Mouse (Mus musculus) MEL (cell line): ENCODE results near the gene Ccnk. TPM values are rescaled to one million over a fixed set of nuclear protein-coding genes. Genes with fewer than 3 reads are reported as not detected.

Experiments used
- DNase-seq: peaks from one replicate; pipeline ENCODE4 v3.0.0; 2011; ENCODE audit warnings: low read depth, low spot score
- H3K27ac ChIP-seq: 2 replicates; pipeline ENCODE4 v1.5.1; 2012; ENCODE audit warnings: low read depth, mild to moderate bottlenecking, control low read depth, low read length, moderate library complexity; ENCODE audit not compliant: control insufficient read depth
- H3K27me3 ChIP-seq, 2 experiments: fragments of 150-350 bp in 1 of 2; sonication (generic) in 1 of 2; 2 replicates each; pipeline ENCODE4 v1.6.1; 2012; ENCODE audit warnings: low read length in 2 of 2, mild to moderate bottlenecking in 2 of 2, improper control_type of control experiment in 1 of 2, moderate library complexity in 1 of 2; ENCODE audit not compliant: insufficient read depth in 2 of 2, control insufficient read depth in 1 of 2
- H3K36me3 ChIP-seq, 2 experiments: 2 replicates each; pipeline ENCODE4 v1.6.1; 2012 to 2014; ENCODE audit warnings: low read length in 2 of 2, improper control_type of control experiment in 1 of 2, inconsistent platforms in 1 of 2, mild to moderate bottlenecking in 1 of 2; ENCODE audit not compliant: insufficient read depth in 2 of 2, control insufficient read depth in 1 of 2
- H3K4me1 ChIP-seq, 2 experiments: fragments of 150-350 bp in 1 of 2; sonication (generic) in 1 of 2; 2 replicates each; pipeline ENCODE4 v1.6.1; 2012; ENCODE audit warnings: low read length in 2 of 2, improper control_type of control experiment in 1 of 2, mild to moderate bottlenecking in 1 of 2; ENCODE audit not compliant: insufficient read depth in 2 of 2, control insufficient read depth in 1 of 2
- H3K4me3 ChIP-seq, 2 experiments: fragments of 150-350 bp in 1 of 2; sonication (generic) in 1 of 2; 2 replicates each; pipeline ENCODE4 v1.5.1; 2012; ENCODE audit warnings: low read depth in 2 of 2, low read length in 2 of 2, mild to moderate bottlenecking in 2 of 2, moderate library complexity in 2 of 2, control low read depth in 1 of 2, improper control_type of control experiment in 1 of 2; ENCODE audit not compliant: control insufficient read depth in 1 of 2, insufficient read depth in 1 of 2
- H3K79me2 ChIP-seq: 2 replicates; pipeline ENCODE4 v1.6.1; 2012; ENCODE audit warnings: mild to moderate bottlenecking, low read length, moderate library complexity; ENCODE audit not compliant: control insufficient read depth, poor library complexity, insufficient read depth
- H3K9ac ChIP-seq: 2 replicates; pipeline ENCODE4 v1.6.1; 2012; ENCODE audit warnings: low read depth, mild to moderate bottlenecking, control low read depth, low read length, moderate library complexity; ENCODE audit not compliant: control insufficient read depth, poor library complexity, severe bottlenecking
- H3K9me3 ChIP-seq: fragments of 150-350 bp; sonication (generic); replicated peaks from 2 replicates; pipeline ENCODE4 v1.6.1; 2012; ENCODE audit warnings: mild to moderate bottlenecking, low read length, improper control_type of control experiment, moderate library complexity; ENCODE audit not compliant: insufficient read depth
- CHD1 ChIP-seq: IDR thresholded peaks from 2 replicates; pipeline ENCODE4 v1.6.1; 2012; ENCODE audit warnings: low read depth, mild to moderate bottlenecking, inconsistent platforms, low read length, improper control_type of control experiment
- CHD2 ChIP-seq: IDR thresholded peaks from 2 replicates; pipeline ENCODE4 v1.6.1; 2011; ENCODE audit warnings: low read length, improper control_type of control experiment
- CTCF ChIP-seq, 3 experiments: IDR thresholded peaks in 2 of 3; conservative IDR thresholded peaks in 1 of 3; 2 replicates each; pipeline ENCODE4 v1.5.1; 2011 to 2012; ENCODE audit warnings: low read length in 3 of 3, low read depth in 2 of 3, mild to moderate bottlenecking in 2 of 3, improper control_type of control experiment in 1 of 3, inconsistent platforms in 1 of 3, mixed read lengths in 1 of 3, moderate library complexity in 1 of 3; ENCODE audit not compliant: control insufficient read depth in 1 of 3, insufficient read depth in 1 of 3, poor library complexity in 1 of 3, severe bottlenecking in 1 of 3
- E2F4 ChIP-seq: IDR thresholded peaks from 2 replicates; pipeline ENCODE4 v1.6.1; 2011; ENCODE audit warnings: low read depth, low read length, improper control_type of control experiment, borderline replicate concordance
- ELF1 ChIP-seq: IDR thresholded peaks from 2 replicates; pipeline ENCODE4 v1.6.1; 2014; ENCODE audit warnings: low read depth, mild to moderate bottlenecking, inconsistent platforms, low read length, improper control_type of control experiment, moderate library complexity
- EP300 ChIP-seq, 2 experiments: IDR thresholded peaks; 2 replicates each; pipeline ENCODE4 v1.6.1; 2011; ENCODE audit warnings: improper control_type of control experiment in 2 of 2, low read length in 2 of 2, low read depth in 1 of 2, mild to moderate bottlenecking in 1 of 2
- GABPA ChIP-seq: IDR thresholded peaks from 2 replicates; pipeline ENCODE4 v1.6.1; 2012; ENCODE audit warnings: low read depth, mild to moderate bottlenecking, inconsistent platforms, low read length, improper control_type of control experiment, moderate library complexity
- JUND ChIP-seq: IDR thresholded peaks from 2 replicates; pipeline ENCODE4 v1.6.1; 2011; ENCODE audit warnings: low read depth, mild to moderate bottlenecking, improper control_type of control experiment, low read length
- MAFK ChIP-seq: IDR thresholded peaks from 2 replicates; pipeline ENCODE4 v1.6.1; 2011; ENCODE audit warnings: low read depth, mild to moderate bottlenecking, low read length, improper control_type of control experiment, borderline replicate concordance
- MAZ ChIP-seq: IDR thresholded peaks from 2 replicates; pipeline ENCODE4 v1.6.1; 2012; ENCODE audit warnings: low read depth, mild to moderate bottlenecking, inconsistent platforms, low read length, improper control_type of control experiment
- MXI1 ChIP-seq: IDR thresholded peaks from 2 replicates; pipeline ENCODE4 v1.6.1; 2011; ENCODE audit warnings: mild to moderate bottlenecking, low read depth, low read length, improper control_type of control experiment
- MYB ChIP-seq: IDR thresholded peaks from 2 replicates; pipeline ENCODE4 v1.6.1; 2011; ENCODE audit warnings: mild to moderate bottlenecking, low read depth, low read length, improper control_type of control experiment
- NRF1 ChIP-seq: IDR thresholded peaks from 2 replicates; pipeline ENCODE4 v1.6.1; 2014; ENCODE audit warnings: low read depth, mild to moderate bottlenecking, inconsistent platforms, low read length, improper control_type of control experiment, moderate library complexity; ENCODE audit not compliant: poor library complexity, insufficient read depth, severe bottlenecking
- RAD21 ChIP-seq: IDR thresholded peaks from 2 replicates; pipeline ENCODE4 v1.6.1; 2011; ENCODE audit warnings: mild to moderate bottlenecking, low read depth, low read length, improper control_type of control experiment
- SMC3 ChIP-seq: IDR thresholded peaks from 2 replicates; pipeline ENCODE4 v1.6.1; 2011; ENCODE audit warnings: low read depth, low read length, improper control_type of control experiment
- TAL1 ChIP-seq: IDR thresholded peaks from 2 replicates; pipeline ENCODE4 v1.6.1; 2012; ENCODE audit warnings: mild to moderate bottlenecking, inconsistent platforms, low read length, moderate library complexity, mixed read lengths
- TBP ChIP-seq: IDR thresholded peaks from 2 replicates; pipeline ENCODE4 v1.8.0; 2011; ENCODE audit warnings: low read depth, low read length, improper control_type of control experiment
- TCF12 ChIP-seq: IDR thresholded peaks from 2 replicates; pipeline ENCODE4 v1.6.1; 2014; ENCODE audit warnings: low read depth, mild to moderate bottlenecking, inconsistent platforms, low read length, improper control_type of control experiment, moderate library complexity
- UBTF ChIP-seq: IDR thresholded peaks from 2 replicates; pipeline ENCODE4 v1.6.1; 2012; ENCODE audit warnings: low read depth, mild to moderate bottlenecking, inconsistent platforms, low read length, improper control_type of control experiment, moderate library complexity, borderline replicate concordance; ENCODE audit not compliant: insufficient read depth
- USF1 ChIP-seq: IDR thresholded peaks from 2 replicates; pipeline ENCODE4 v1.6.1; 2014; ENCODE audit warnings: low read depth, mild to moderate bottlenecking, inconsistent platforms, low read length, improper control_type of control experiment, moderate library complexity
- USF2 ChIP-seq, 2 experiments: IDR thresholded peaks; 2 replicates each; pipeline ENCODE4 v1.6.1; 2011 to 2012; ENCODE audit warnings: improper control_type of control experiment in 2 of 2, low read length in 2 of 2, borderline replicate concordance in 1 of 2, inconsistent platforms in 1 of 2, low read depth in 1 of 2, mild to moderate bottlenecking in 1 of 2; ENCODE audit not compliant: insufficient read depth in 1 of 2
- polyA plus RNA-seq, 2 experiments: library from polyadenylated mRNA; stranded (reverse) in 1 of 2; unstranded in 1 of 2; fragments of >175 nt in 1 of 2; fragments of >200 nt in 1 of 2; gene quantifications; 2 replicates each; pipeline versions ENCODE4 v1.2.1 to v1.2.4; 2012; ENCODE audit warnings: low replicate concordance in 2 of 2, low read depth in 1 of 2; ENCODE audit not compliant: insufficient read length in 2 of 2, insufficient read depth in 1 of 2, missing spikeins in 1 of 2
- total RNA-seq: library from RNA; depleted of rRNA; stranded (reverse); fragments of 300-350 nt; gene quantifications from 2 replicates; pipeline ENCODE4 v1.2.3, GENCODE M21; 2012

Ccnk gene
- total and polyA plus RNA-seq, 3 experiments = 7.6 to 69.6 (median 62.8) TPM

DNA sequence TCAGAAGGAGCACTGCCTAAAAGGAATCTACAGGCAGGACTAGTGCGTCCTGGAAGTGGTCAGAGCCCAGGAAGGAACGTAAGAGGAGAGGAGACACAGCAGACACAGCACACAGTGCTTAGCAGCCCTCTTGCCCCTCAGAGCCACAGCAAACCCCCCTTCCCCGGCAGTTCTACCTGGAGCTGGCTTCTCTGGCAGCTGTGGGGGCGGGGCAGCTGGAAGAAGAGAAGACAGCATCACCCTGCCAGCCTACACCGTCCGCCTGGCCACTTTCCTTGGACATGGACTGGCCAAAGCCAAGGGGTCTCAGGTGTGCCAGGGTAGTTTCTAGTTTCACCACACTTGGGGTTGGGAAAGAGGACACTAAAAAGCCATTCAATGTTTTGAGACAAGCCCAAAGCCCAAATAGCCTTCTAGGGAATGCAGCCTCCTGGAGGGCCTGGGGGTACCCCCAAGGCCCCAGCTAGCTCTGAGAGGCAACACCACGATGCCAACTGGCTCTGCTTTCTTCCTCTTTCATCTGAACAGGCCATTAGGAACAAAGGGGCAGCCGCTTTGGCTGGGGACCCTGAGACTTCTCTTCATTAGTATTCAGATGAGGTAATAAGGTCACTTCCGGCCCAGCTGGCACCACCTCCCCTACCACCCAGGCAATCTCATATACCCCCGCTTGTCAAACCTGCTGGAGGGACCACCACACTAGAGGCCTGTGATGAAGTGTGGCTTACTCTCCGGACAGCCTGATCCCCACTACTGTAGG, 37.4 kb downstream of the Ccnk start:
- Histone ChIP-seq H3K79me2 (no peaks in the 10 kb centered on the region), H3K36me3 (no peaks in the 10 kb centered on the region), H3K27me3 (no peaks in the 10 kb centered on the region), H3K27ac (no peak overlapping the region), H3K4me3 (no peak overlapping the region), H3K9me3 (no peaks in the 10 kb centered on the region), H3K9ac (no peak overlapping the region), H3K4me1 (no peaks in the 10 kb centered on the region)
- TF ChIP-seq TBP = no peak
- TF ChIP-seq MAZ = no peak
- no peak for TF ChIP-seq TAL1
- no peak for TF ChIP-seq CTCF (IDR thresholded peaks at IDR 0.05 in 2 of 3, conservative IDR thresholded peaks at IDR 0.05 in 1 of 3; ENCODE audit: control insufficient read depth in 1 of 3, insufficient read depth in 1 of 3, low read depth in 2 of 3, low read length in 3 of 3, poor library complexity in 1 of 3, severe bottlenecking in 1 of 3)
- no peak for TF ChIP-seq E2F4
- no peak for DNase-seq

DNA sequence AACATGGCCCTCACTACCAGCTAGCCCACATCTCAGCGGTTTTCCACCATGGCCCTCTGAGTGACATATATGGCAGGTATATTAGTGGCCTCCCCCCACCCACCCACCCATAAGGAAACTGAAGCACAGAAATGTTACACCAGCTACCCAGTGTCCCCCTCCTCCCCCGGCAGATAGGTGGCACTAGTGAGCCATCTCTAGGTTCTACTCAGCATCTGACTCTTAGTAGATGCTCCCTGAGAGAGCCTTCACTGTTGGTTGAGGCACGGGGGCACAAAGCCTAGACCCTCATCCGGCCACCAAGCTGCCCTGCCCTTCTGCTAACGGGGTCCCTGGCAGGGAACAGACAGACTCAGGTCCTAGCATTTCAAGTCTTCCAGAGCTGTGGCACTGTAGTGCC, 38.2 kb downstream of the Ccnk start:
- TF ChIP-seq CTCF (IDR thresholded peaks at IDR 0.05 in 2 of 3, conservative IDR thresholded peaks at IDR 0.05 in 1 of 3; ENCODE audit: control insufficient read depth in 1 of 3, insufficient read depth in 1 of 3, low read depth in 2 of 3, low read length in 3 of 3, poor library complexity in 1 of 3, severe bottlenecking in 1 of 3) (peak; percentile 37 to 62 (median 50)), MAFK (no peak), RAD21 (peak; percentile 37), SMC3 (peak; percentile 34), MAZ (no peak)
- no peaks in the 10 kb centered on the region for H3K27me3 ChIP-seq
- H3K4me1 ChIP-seq = no peaks in the 10 kb centered on the region
- H3K36me3 ChIP-seq = no peaks in the 10 kb centered on the region
- no peak overlapping the region for H3K9ac ChIP-seq
- DNase-seq = peak; percentile 24
- H3K4me3 ChIP-seq = no peak overlapping the region
- H3K79me2 ChIP-seq = no peaks in the 10 kb centered on the region
- H3K9me3 ChIP-seq = no peaks in the 10 kb centered on the region
- no peak overlapping the region for H3K27ac ChIP-seq

DNA sequence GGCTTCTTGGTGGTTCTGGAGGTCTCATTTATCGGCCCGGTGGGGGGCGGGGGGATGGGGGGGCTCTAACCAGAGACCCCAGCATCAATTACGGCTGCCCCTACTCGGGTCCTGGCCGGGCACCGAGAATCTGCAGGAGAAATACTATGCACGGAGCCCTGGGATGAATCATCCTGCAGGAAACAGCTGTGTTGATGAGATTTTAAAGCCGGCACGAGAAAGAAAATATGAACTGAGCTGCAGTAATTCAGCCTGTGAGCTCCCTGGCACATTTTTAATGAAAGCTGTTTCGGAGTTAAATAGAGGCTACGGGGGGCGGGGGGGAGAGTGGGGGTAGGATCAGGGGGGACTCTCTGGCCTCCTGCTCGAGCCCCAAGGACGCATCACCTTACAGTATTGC, 39.8 kb downstream of the Ccnk start:
- Histone ChIP-seq H3K27ac (no peak overlapping the region), H3K27me3 (no peaks in the 10 kb centered on the region), H3K4me3 (no peak overlapping the region), H3K9me3 (no peaks in the 10 kb centered on the region), H3K79me2 (no peaks in the 10 kb centered on the region), H3K4me1 (no peaks in the 10 kb centered on the region), H3K9ac (no peak overlapping the region), H3K36me3 (no peaks in the 10 kb centered on the region)
- TF ChIP-seq NRF1 (no peak), TCF12 (no peak), TAL1 (no peak), ELF1 (no peak), EP300 (IDR thresholded peaks at IDR 0.05; ENCODE audit: low read depth in 1 of 2, low read length in 2 of 2) (no peak), CTCF (IDR thresholded peaks at IDR 0.05 in 2 of 3, conservative IDR thresholded peaks at IDR 0.05 in 1 of 3; ENCODE audit: control insufficient read depth in 1 of 3, insufficient read depth in 1 of 3, low read depth in 2 of 3, low read length in 3 of 3, poor library complexity in 1 of 3, severe bottlenecking in 1 of 3) (no peak), SMC3 (no peak), MXI1 (no peak), JUND (no peak), E2F4 (no peak), USF1 (no peak), CHD1 (no peak), CHD2 (no peak), GABPA (no peak), MYB (no peak), UBTF (no peak), USF2 (IDR thresholded peaks at IDR 0.05; ENCODE audit: borderline replicate concordance in 1 of 2, insufficient read depth in 1 of 2, low read depth in 1 of 2, low read length in 2 of 2) (no peak)
- DNase-seq = no peak
